Mouse (Mus musculus) limb, embryonic 14.5 days (tissue): ENCODE data around the gene Ifna12. TPM values are rescaled to one million over a fixed set of nuclear protein-coding genes. Genes with fewer than 3 reads are reported as not detected.
"Not testable (repeated sequence)": the region's sequence is repeated elsewhere in the genome, so short reads cannot be mapped to it uniquely, and the experiment has no call there.

Experiments
- ATAC-seq: fragments of 200-750 bp; cut with Nextera tagmentation; 2 replicates; pipeline ENCODE4 v1.8.0; 2017; ENCODE audit warnings: low read depth, moderate number of reproducible peaks, moderate TSS enrichment; ENCODE audit not compliant: low FRiP score
- DNase-seq: peaks from one replicate; pipeline ENCODE4 v3.0.0-alpha.2; 2015; ENCODE audit warnings: low spot score
- H3K27ac ChIP-seq: fragments of 300-500 bp; sonication (generic); replicated peaks from 2 replicates; pipeline ENCODE4 v1.5.1; 2014; ENCODE audit warnings: low read depth, mild to moderate bottlenecking, low read length, moderate library complexity, mixed read lengths
- H3K27me3 ChIP-seq: fragments of 300-500 bp; sonication (generic); 2 replicates; pipeline ENCODE4 v1.6.1; 2014; ENCODE audit warnings: low read length, mixed read lengths; ENCODE audit not compliant: control insufficient read depth, insufficient read depth
- H3K36me3 ChIP-seq: fragments of 300-500 bp; sonication (generic); 2 replicates; pipeline ENCODE4 v1.6.1; 2014; ENCODE audit warnings: mild to moderate bottlenecking, low read length, moderate library complexity, mixed read lengths; ENCODE audit not compliant: control insufficient read depth, insufficient read depth
- H3K4me1 ChIP-seq: fragments of 300-500 bp; sonication (generic); 2 replicates; pipeline ENCODE4 v1.6.1; 2014; ENCODE audit warnings: antibody characterized with exemption, low read length, mixed read lengths; ENCODE audit not compliant: control insufficient read depth, insufficient read depth
- H3K4me2 ChIP-seq: fragments of 300-500 bp; sonication (generic); replicated peaks from 2 replicates; pipeline ENCODE4 v1.6.1; 2014; ENCODE audit warnings: low read depth, mild to moderate bottlenecking, low read length, moderate library complexity; ENCODE audit not compliant: severe bottlenecking
- H3K4me3 ChIP-seq: fragments of 300-500 bp; sonication (generic); replicated peaks from 2 replicates; pipeline ENCODE4 v1.5.1; 2014; ENCODE audit warnings: low read length
- H3K9ac ChIP-seq: fragments of 300-500 bp; sonication (generic); 2 replicates; pipeline ENCODE4 v1.6.1; 2014; ENCODE audit warnings: mild to moderate bottlenecking, low read depth, low read length, moderate library complexity; ENCODE audit not compliant: severe bottlenecking
- H3K9me3 ChIP-seq: fragments of 300-500 bp; sonication (generic); 2 replicates; pipeline ENCODE4 v1.6.1; 2016; ENCODE audit warnings: low read length; ENCODE audit not compliant: control insufficient read depth
- POLR2A ChIP-seq: fragments of 200-500 bp; IDR thresholded peaks from 2 replicates; pipeline ENCODE4 v1.8.0; 2012; ENCODE audit warnings: inconsistent platforms, mild to moderate bottlenecking, moderate library complexity, borderline replicate concordance; ENCODE audit not compliant: insufficient read depth, insufficient read length; ENCODE audit errors: extremely low read depth
- WGBS: fragments of 180-500 bp; shearing (Covaris S2); extraction: QIAGEN DNeasy Blood & Tissue Kit; methylation state at CpG from one replicate; pipeline ENCODE4 v1.1.7; 2014; 5-methylcytosine and 5-hydroxymethylcytosine counted together
- polyA plus RNA-seq, 2 experiments: library from polyadenylated mRNA; depleted of rRNA in 1 of 2; stranded (reverse) in 1 of 2; unstranded in 1 of 2; fragments of >200 nt; fragmentation: Nextera tagmentation in 1 of 2; extraction: Ambion mirVana in 1 of 2; gene quantifications; 2 replicates each; pipeline versions ENCODE4 v1.2.1 to v1.2.3; 2012 to 2014

Gene Ifna12
- polyA plus RNA-seq, 2 experiments = not detected

DNA sequence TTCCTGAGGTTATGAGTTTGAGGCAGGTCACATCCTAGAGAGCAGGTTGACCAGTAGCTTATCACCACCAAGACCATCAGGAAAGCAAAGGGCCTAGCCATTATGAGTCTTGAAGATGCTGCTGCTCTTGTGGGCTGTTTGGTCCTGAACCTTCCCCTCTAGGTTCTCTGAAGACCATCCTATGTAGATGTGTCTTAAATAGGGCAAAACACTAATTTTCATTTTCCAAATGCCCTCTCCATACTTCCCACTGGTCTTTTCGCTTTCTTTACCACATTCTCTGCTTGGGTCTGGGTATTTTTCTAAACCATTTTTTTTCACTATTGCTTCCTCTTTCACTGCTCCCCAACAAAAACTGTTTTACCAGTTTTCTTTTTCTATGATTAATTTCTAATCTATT, 10.9 kb downstream of the Ifna12 start, which contains the start of gene Ifna9:
Gene Ifna9, minus strand, starts transcription at position 101 of the 400 bp plus-strand sequence.
- no peak for TF ChIP-seq POLR2A
- 85% methylated on average over 1 of the region's 1 CpGs for WGBS
- DNase-seq (no peak), ATAC-seq (no peak)
- Histone ChIP-seq H3K36me3 (no peaks in the 10 kb centered on the region), H3K4me1 (no peaks in the 10 kb centered on the region), H3K9me3 (no peaks in the 10 kb centered on the region), H3K4me3 (no peak within 1 kb of the TSS), H3K27ac (no peak within 1 kb of the TSS), H3K4me2 (no peak within 1 kb of the TSS), H3K9ac (no peak within 1 kb of the TSS), H3K27me3 (no peaks in the 10 kb centered on the region)

DNA sequence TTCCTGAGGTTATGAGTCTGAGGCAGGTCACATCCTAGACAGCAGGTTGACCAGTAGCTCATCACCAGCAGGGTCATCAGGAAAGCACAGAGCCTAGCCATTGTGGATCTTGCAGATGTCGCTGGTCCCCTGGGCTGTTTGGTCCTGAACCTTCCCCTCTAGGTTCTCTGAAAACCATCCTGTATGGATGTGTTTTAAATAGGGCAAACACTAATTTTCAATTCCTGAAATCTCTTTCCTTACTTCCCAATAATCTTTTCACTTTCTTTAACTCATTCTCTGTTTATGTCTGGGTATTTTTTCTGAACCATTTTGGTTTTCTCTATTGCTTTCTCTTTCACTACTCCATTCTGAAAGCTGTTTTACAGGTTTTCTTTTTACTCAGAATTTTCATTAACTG, 31.5 kb downstream of the Ifna12 start, which contains the start of gene Ifna14:
Gene Ifna14, minus strand, starts transcription at position 101 of the 400 bp plus-strand sequence.
- Histone ChIP-seq H3K36me3 (no peaks in the 10 kb centered on the region), H3K27me3 (no peaks in the 10 kb centered on the region), H3K4me2 (no peak within 1 kb of the TSS), H3K9ac (no peak within 1 kb of the TSS), H3K27ac (no peak within 1 kb of the TSS), H3K4me1 (no peaks in the 10 kb centered on the region), H3K9me3 (no peaks in the 10 kb centered on the region), H3K4me3 (no peak within 1 kb of the TSS)
- ATAC-seq = no peak
- WGBS = 71% methylated on average over 1 of the region's 1 CpGs
- TF ChIP-seq POLR2A = no peak
- DNase-seq = no peak

DNA sequence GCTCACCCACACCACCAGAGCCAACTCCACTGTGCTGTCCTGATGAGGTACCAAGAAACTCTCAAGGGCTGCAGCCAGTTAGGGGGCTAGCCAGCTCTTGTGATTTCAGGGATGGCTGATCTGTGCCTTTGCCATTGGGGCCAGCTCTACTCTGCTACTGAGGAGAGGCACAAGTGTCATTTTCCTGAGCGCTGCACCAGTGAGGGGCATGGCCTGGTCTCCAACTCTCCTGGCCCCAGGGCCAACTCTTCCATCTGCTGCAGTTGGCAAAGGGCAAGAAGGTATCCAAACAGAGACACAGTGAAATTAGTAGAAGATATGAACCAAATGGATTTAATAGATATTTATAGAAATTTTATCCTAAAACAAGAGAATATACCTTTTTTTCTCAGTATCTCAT, 41.4 kb downstream of the Ifna12 start:
- Histone ChIP-seq H3K4me1 (no peaks in the 10 kb centered on the region), H3K4me3 (no peak overlapping the region), H3K36me3 (no peaks in the 10 kb centered on the region), H3K9me3 (no peaks in the 10 kb centered on the region), H3K9ac (no peak overlapping the region), H3K27ac (no peak overlapping the region), H3K4me2 (no peak overlapping the region), H3K27me3 (no peaks in the 10 kb centered on the region)
- WGBS = 96% methylated on average over 1 of the region's 1 CpGs
- DNase-seq (no peak), ATAC-seq (no peak)
- TF ChIP-seq POLR2A = no peak

DNA sequence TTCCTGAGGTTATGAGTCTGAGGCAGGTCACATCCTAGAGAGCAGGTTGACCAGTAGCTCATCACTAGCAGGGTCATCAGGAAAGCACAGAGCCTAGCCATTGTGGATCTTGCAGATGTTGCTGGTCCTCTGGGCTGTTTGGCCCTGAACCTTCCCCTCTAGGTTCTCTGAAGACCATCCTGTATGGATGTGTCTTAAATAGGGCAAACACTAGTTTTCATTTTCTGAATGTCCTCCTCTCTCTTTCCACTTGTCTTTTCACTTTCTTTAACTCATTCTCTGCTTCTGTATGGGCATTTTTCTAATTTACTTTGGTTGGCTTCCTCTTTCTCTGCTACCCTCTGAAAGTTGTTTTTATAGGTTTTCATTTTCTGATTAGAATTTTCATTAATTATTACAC, 45.0 kb downstream of the Ifna12 start, which contains the start of gene Ifna15:
Gene Ifna15, minus strand, starts transcription at position 101 of the 400 bp plus-strand sequence.
- not testable (repeated sequence) for H3K4me2 ChIP-seq, H3K4me1 ChIP-seq, ATAC-seq, H3K36me3 ChIP-seq, H3K27ac ChIP-seq, H3K27me3 ChIP-seq, H3K4me3 ChIP-seq, H3K9ac ChIP-seq, H3K9me3 ChIP-seq, DNase-seq

Other genes starting within 250 kb of the Ifna12 start
Only the 30 nearest of the 32 such genes appear.
- 3.4 and 3.6 TPM in 2 replicates for gene Hacd4, start 164.4 kb downstream of the Ifna12 start, polyA plus RNA-seq (2012; rRNA removed)
- 10.9 and 12.5 TPM in 2 replicates for gene Hacd4, start 164.4 kb downstream of the Ifna12 start, polyA plus RNA-seq (2014; fragmentation: Nextera tagmentation; extraction: Ambion mirVana)
- gene Ifnb1, start 80.6 kb downstream of the Ifna12 start, polyA plus RNA-seq (2012; rRNA removed) = 0.10 TPM in 1 of 2 replicates, not detected in the other
- not detected in 2 replicates for gene Ifnb1, start 80.6 kb downstream of the Ifna12 start, polyA plus RNA-seq (2014; fragmentation: Nextera tagmentation; extraction: Ambion mirVana)
- not detected in 2 replicates for gene Ifna15, start 45.1 kb downstream of the Ifna12 start, polyA plus RNA-seq (2012; rRNA removed)
- gene Ifna15, start 45.1 kb downstream of the Ifna12 start, polyA plus RNA-seq (2014; fragmentation: Nextera tagmentation; extraction: Ambion mirVana) = not detected in 2 replicates
- not detected in 2 replicates for gene Ifna14, start 31.6 kb downstream of the Ifna12 start, polyA plus RNA-seq (2012; rRNA removed)
- gene Ifna14, start 31.6 kb downstream of the Ifna12 start, polyA plus RNA-seq (2014; fragmentation: Nextera tagmentation; extraction: Ambion mirVana) = not detected in 2 replicates
- gene Ifna9, start 11.0 kb downstream of the Ifna12 start, polyA plus RNA-seq (2012; rRNA removed) = not detected in 2 replicates
- not detected in 2 replicates for gene Ifna9, start 11.0 kb downstream of the Ifna12 start, polyA plus RNA-seq (2014; fragmentation: Nextera tagmentation; extraction: Ambion mirVana)
- gene C87499, start 31.0 kb upstream of the Ifna12 start, polyA plus RNA-seq (2012; rRNA removed) = not detected in 2 replicates
- not detected in 2 replicates for gene C87499, start 31.0 kb upstream of the Ifna12 start, polyA plus RNA-seq (2014; fragmentation: Nextera tagmentation; extraction: Ambion mirVana)
- gene Ifna13, start 41.1 kb upstream of the Ifna12 start, polyA plus RNA-seq (2012; rRNA removed) = not detected in 2 replicates
- gene Ifna13, start 41.1 kb upstream of the Ifna12 start, polyA plus RNA-seq (2014; fragmentation: Nextera tagmentation; extraction: Ambion mirVana) = not detected in 2 replicates
- gene Ifna16, start 73.5 kb upstream of the Ifna12 start, polyA plus RNA-seq (2012; rRNA removed) = not detected in 2 replicates
- gene Ifna16, start 73.5 kb upstream of the Ifna12 start, polyA plus RNA-seq (2014; fragmentation: Nextera tagmentation; extraction: Ambion mirVana) = not detected in 2 replicates
- not detected in 2 replicates for gene Ifna2, start 80.5 kb upstream of the Ifna12 start, polyA plus RNA-seq (2012; rRNA removed)
- gene Ifna2, start 80.5 kb upstream of the Ifna12 start, polyA plus RNA-seq (2014; fragmentation: Nextera tagmentation; extraction: Ambion mirVana) = not detected in 2 replicates
- 0.09 TPM in 1 of 2 replicates, not detected in the other for gene Ifnab, start 88.0 kb upstream of the Ifna12 start, polyA plus RNA-seq (2012; rRNA removed)
- gene Ifnab, start 88.0 kb upstream of the Ifna12 start, polyA plus RNA-seq (2014; fragmentation: Nextera tagmentation; extraction: Ambion mirVana) = not detected in 2 replicates
- 0.63 and 0.86 TPM in 2 replicates for gene Gm26566, start 118.4 kb upstream of the Ifna12 start, polyA plus RNA-seq (2012; rRNA removed)
- gene Gm26566, start 118.4 kb upstream of the Ifna12 start, polyA plus RNA-seq (2014; fragmentation: Nextera tagmentation; extraction: Ambion mirVana) = 0.70 and 2.0 TPM in 2 replicates
- 41.4 and 41.6 TPM in 2 replicates for gene Klhl9, start 119.1 kb upstream of the Ifna12 start, polyA plus RNA-seq (2012; rRNA removed)
- 127 and 137 TPM in 2 replicates for gene Klhl9, start 119.1 kb upstream of the Ifna12 start, polyA plus RNA-seq (2014; fragmentation: Nextera tagmentation; extraction: Ambion mirVana)
- not detected in 2 replicates for gene Gm13271, start 151.5 kb upstream of the Ifna12 start, polyA plus RNA-seq (2012; rRNA removed)
- not detected in 2 replicates for gene Gm13271, start 151.5 kb upstream of the Ifna12 start, polyA plus RNA-seq (2014; fragmentation: Nextera tagmentation; extraction: Ambion mirVana)
- 0.13 and 0.24 TPM in 2 replicates for gene Gm13283, start 156.7 kb upstream of the Ifna12 start, polyA plus RNA-seq (2012; rRNA removed)
- gene Gm13283, start 156.7 kb upstream of the Ifna12 start, polyA plus RNA-seq (2014; fragmentation: Nextera tagmentation; extraction: Ambion mirVana) = 0.21 TPM in 1 of 2 replicates, not detected in the other
- gene Gm13290, start 170.5 kb upstream of the Ifna12 start, polyA plus RNA-seq (2012; rRNA removed) = not detected in 2 replicates
- 0.33 and 0.48 TPM in 2 replicates for gene Gm13290, start 170.5 kb upstream of the Ifna12 start, polyA plus RNA-seq (2014; fragmentation: Nextera tagmentation; extraction: Ambion mirVana)
- not detected in 2 replicates for gene Gm13289, start 173.5 kb upstream of the Ifna12 start, polyA plus RNA-seq (2012; rRNA removed)
- gene Gm13289, start 173.5 kb upstream of the Ifna12 start, polyA plus RNA-seq (2014; fragmentation: Nextera tagmentation; extraction: Ambion mirVana) = not detected in 2 replicates
- 0.16 TPM in 1 of 2 replicates, not detected in the other for gene Gm13272, start 176.5 kb upstream of the Ifna12 start, polyA plus RNA-seq (2012; rRNA removed)
- gene Gm13272, start 176.5 kb upstream of the Ifna12 start, polyA plus RNA-seq (2014; fragmentation: Nextera tagmentation; extraction: Ambion mirVana) = not detected in 2 replicates
- 0.10 and 0.17 TPM in 2 replicates for gene Ifnz, start 178.8 kb upstream of the Ifna12 start, polyA plus RNA-seq (2012; rRNA removed)
- gene Ifnz, start 178.8 kb upstream of the Ifna12 start, polyA plus RNA-seq (2014; fragmentation: Nextera tagmentation; extraction: Ambion mirVana) = 0.25 TPM in 1 of 2 replicates, not detected in the other
- gene Gm13276, start 182.3 kb upstream of the Ifna12 start, polyA plus RNA-seq (2012; rRNA removed) = 0.14 and 0.44 TPM in 2 replicates
- not detected in 2 replicates for gene Gm13276, start 182.3 kb upstream of the Ifna12 start, polyA plus RNA-seq (2014; fragmentation: Nextera tagmentation; extraction: Ambion mirVana)
- not detected in 2 replicates for gene Gm13277, start 185.3 kb upstream of the Ifna12 start, polyA plus RNA-seq (2012; rRNA removed)
- gene Gm13277, start 185.3 kb upstream of the Ifna12 start, polyA plus RNA-seq (2014; fragmentation: Nextera tagmentation; extraction: Ambion mirVana) = not detected in 2 replicates
- gene Gm13278, start 188.2 kb upstream of the Ifna12 start, polyA plus RNA-seq (2012; rRNA removed) = not detected in 2 replicates
- gene Gm13278, start 188.2 kb upstream of the Ifna12 start, polyA plus RNA-seq (2014; fragmentation: Nextera tagmentation; extraction: Ambion mirVana) = not detected in 2 replicates
- 0.47 TPM in 1 of 2 replicates, not detected in the other for gene Gm13275, start 191.1 kb upstream of the Ifna12 start, polyA plus RNA-seq (2012; rRNA removed)
- not detected in 2 replicates for gene Gm13275, start 191.1 kb upstream of the Ifna12 start, polyA plus RNA-seq (2014; fragmentation: Nextera tagmentation; extraction: Ambion mirVana)
- not detected in 2 replicates for gene Gm13279, start 194.0 kb upstream of the Ifna12 start, polyA plus RNA-seq (2012; rRNA removed)
- gene Gm13279, start 194.0 kb upstream of the Ifna12 start, polyA plus RNA-seq (2014; fragmentation: Nextera tagmentation; extraction: Ambion mirVana) = not detected in 2 replicates
- gene Gm13285, start 196.3 kb upstream of the Ifna12 start, polyA plus RNA-seq (2012; rRNA removed) = not detected in 2 replicates
- gene Gm13285, start 196.3 kb upstream of the Ifna12 start, polyA plus RNA-seq (2014; fragmentation: Nextera tagmentation; extraction: Ambion mirVana) = 0.65 and 1.3 TPM in 2 replicates
- 0.47 TPM in 1 of 2 replicates, not detected in the other for gene Gm13287, start 199.9 kb upstream of the Ifna12 start, polyA plus RNA-seq (2012; rRNA removed)
- gene Gm13287, start 199.9 kb upstream of the Ifna12 start, polyA plus RNA-seq (2014; fragmentation: Nextera tagmentation; extraction: Ambion mirVana) = not detected in 2 replicates
- gene Gm13288, start 202.2 kb upstream of the Ifna12 start, polyA plus RNA-seq (2012; rRNA removed) = 0.04 and 0.09 TPM in 2 replicates
- gene Gm13288, start 202.2 kb upstream of the Ifna12 start, polyA plus RNA-seq (2014; fragmentation: Nextera tagmentation; extraction: Ambion mirVana) = not detected in 2 replicates
- not detected in 2 replicates for gene Ifna7, start 212.9 kb upstream of the Ifna12 start, polyA plus RNA-seq (2012; rRNA removed)
- gene Ifna7, start 212.9 kb upstream of the Ifna12 start, polyA plus RNA-seq (2014; fragmentation: Nextera tagmentation; extraction: Ambion mirVana) = not detected in 2 replicates
- gene Ifna11, start 216.6 kb upstream of the Ifna12 start, polyA plus RNA-seq (2012; rRNA removed) = not detected in 2 replicates
- gene Ifna11, start 216.6 kb upstream of the Ifna12 start, polyA plus RNA-seq (2014; fragmentation: Nextera tagmentation; extraction: Ambion mirVana) = not detected in 2 replicates
- gene Ifna6, start 224.0 kb upstream of the Ifna12 start, polyA plus RNA-seq (2012; rRNA removed) = not detected in 2 replicates
- gene Ifna6, start 224.0 kb upstream of the Ifna12 start, polyA plus RNA-seq (2014; fragmentation: Nextera tagmentation; extraction: Ambion mirVana) = not detected in 2 replicates
- gene Ifna5, start 232.1 kb upstream of the Ifna12 start, polyA plus RNA-seq (2012; rRNA removed) = not detected in 2 replicates
- not detected in 2 replicates for gene Ifna5, start 232.1 kb upstream of the Ifna12 start, polyA plus RNA-seq (2014; fragmentation: Nextera tagmentation; extraction: Ambion mirVana)